Mouse (Mus musculus): Measurements from ENCODE around the gene Fam204a. TPM values are rescaled to one million over a fixed set of nuclear protein-coding genes. Genes with fewer than 3 reads are reported as not detected.

The Fam204a gene
- polyA plus RNA-seq (2016; fragmentation: Nextera tagmentation; extraction: Ambion mirVana), result 64.9 and 72.6 TPM in 2 replicates

GRCm38 (mm10) chr19:60225899-60226844 is at the start of gene Fam204a:
Gene Fam204a (minus strand): TSS chr19:60226701.
- H3K36me3 ChIP-seq, result no peaks in the 10 kb centered on the region
- H3K9ac ChIP-seq, result peak within 1 kb of the TSS; percentile 89
- peaks cover 9% of the 10 kb centered on the region for H3K4me1 ChIP-seq
- H3K27me3 ChIP-seq, result 0 out of 2 replicates have a peak, but pooled peaks cover under 1% of the 10 kb centered on the region
- peak within 1 kb of the TSS; percentile 99 for H3K27ac ChIP-seq
- peak within 1 kb of the TSS; percentile 48 for H3K4me2 ChIP-seq (replicated peaks)
- ATAC-seq (ENCODE audit: insufficient number of reproducible peaks, insufficient read depth, low FRiP score, low TSS enrichment), result peak; percentile 99
- under 1% methylated on average over 68 of the region's 68 CpGs for WGBS
- H3K4me3 ChIP-seq, result peak within 1 kb of the TSS; percentile 88
- H3K9me3 ChIP-seq, result no peaks in the 10 kb centered on the region

- H3K4me1 ChIP-seq, result no peaks in the 10 kb centered on the region
- 74% methylated on average over 1 of the region's 1 CpGs for WGBS
- no peak overlapping the region for H3K27ac ChIP-seq
These were observed 39.3 kb upstream of the Fam204a start for GRCm38 (mm10) chr19:60265789-60266188.

GRCm38 (mm10) chr19:60260689-60261088 is 34.2 kb upstream of the Fam204a start:
- Histone ChIP-seq H3K9me3 (no peaks in the 10 kb centered on the region), H3K27me3 (no peaks in the 10 kb centered on the region), H3K4me3 (no peak overlapping the region), H3K4me1 (no peaks in the 10 kb centered on the region), H3K9ac (no peak overlapping the region), H3K36me3 (no peaks in the 10 kb centered on the region), H3K27ac (no peak overlapping the region), H3K4me2 (replicated peaks) (no peak overlapping the region)
- no peak for ATAC-seq (ENCODE audit: insufficient number of reproducible peaks, insufficient read depth, low FRiP score, low TSS enrichment)
- WGBS, result 92% methylated on average over 5 of the region's 5 CpGs

More at GRCm38 (mm10) chr19:60265789-60266188, 39.3 kb upstream of the Fam204a start:
- H3K27me3 ChIP-seq, result no peaks in the 10 kb centered on the region
- no peaks in the 10 kb centered on the region for H3K36me3 ChIP-seq
- H3K4me2 ChIP-seq (replicated peaks), result no peak overlapping the region
- H3K4me3 ChIP-seq, result no peak overlapping the region
- ATAC-seq (ENCODE audit: insufficient number of reproducible peaks, insufficient read depth, low FRiP score, low TSS enrichment), result no peak
- no peak overlapping the region for H3K9ac ChIP-seq
- H3K9me3 ChIP-seq, result no peaks in the 10 kb centered on the region

- no peak for ATAC-seq (ENCODE audit: insufficient number of reproducible peaks, insufficient read depth, low FRiP score, low TSS enrichment)
- Histone ChIP-seq H3K4me2 (replicated peaks) (no peak overlapping the region), H3K9ac (no peak overlapping the region), H3K9me3 (no peaks in the 10 kb centered on the region), H3K27me3 (no peaks in the 10 kb centered on the region), H3K4me1 (no peaks in the 10 kb centered on the region), H3K27ac (no peak overlapping the region), H3K4me3 (no peak overlapping the region), H3K36me3 (no peaks in the 10 kb centered on the region)
- WGBS, result 32% methylated on average over 2 of the region's 2 CpGs
These were observed 25.5 kb upstream of the Fam204a start for GRCm38 (mm10) chr19:60252021-60252420.

- 74% methylated on average over 9 of the region's 9 CpGs for WGBS
These were observed 24.7 kb upstream of the Fam204a start for GRCm38 (mm10) chr19:60251197-60251596.

GRCm38 (mm10) chr19:60245250-60245649 is 18.7 kb upstream of the Fam204a start:
- Histone ChIP-seq H3K4me3 (no peak overlapping the region), H3K27me3 (no peaks in the 10 kb centered on the region), H3K27ac (no peak overlapping the region), H3K9me3 (no peaks in the 10 kb centered on the region), H3K36me3 (no peaks in the 10 kb centered on the region), H3K4me1 (no peaks in the 10 kb centered on the region), H3K4me2 (replicated peaks) (no peak overlapping the region), H3K9ac (no peak overlapping the region)
- WGBS, result 65% methylated on average over 3 of the region's 3 CpGs
- no peak for ATAC-seq (ENCODE audit: insufficient number of reproducible peaks, insufficient read depth, low FRiP score, low TSS enrichment)

More at GRCm38 (mm10) chr19:60251197-60251596, 24.7 kb upstream of the Fam204a start:
- H3K36me3 ChIP-seq, result no peaks in the 10 kb centered on the region
- no peak overlapping the region for H3K4me2 ChIP-seq (replicated peaks)
- no peaks in the 10 kb centered on the region for H3K4me1 ChIP-seq
- H3K27ac ChIP-seq, result no peak overlapping the region
- no peak for ATAC-seq (ENCODE audit: insufficient number of reproducible peaks, insufficient read depth, low FRiP score, low TSS enrichment)
- no peaks in the 10 kb centered on the region for H3K9me3 ChIP-seq
- H3K4me3 ChIP-seq, result no peak overlapping the region
- no peak overlapping the region for H3K9ac ChIP-seq
- H3K27me3 ChIP-seq, result no peaks in the 10 kb centered on the region

GRCm38 (mm10) chr19:60242620-60243019 is 16.1 kb upstream of the Fam204a start:
- H3K4me3 ChIP-seq, result no peak overlapping the region
- no peaks in the 10 kb centered on the region for H3K36me3 ChIP-seq
- H3K9ac ChIP-seq, result no peak overlapping the region
- H3K4me2 ChIP-seq (replicated peaks), result no peak overlapping the region
- H3K4me1 ChIP-seq, result no peaks in the 10 kb centered on the region
- WGBS, result 87% methylated on average over 7 of the region's 7 CpGs
- H3K27me3 ChIP-seq, result no peaks in the 10 kb centered on the region
- no peak for ATAC-seq (ENCODE audit: insufficient number of reproducible peaks, insufficient read depth, low FRiP score, low TSS enrichment)
- H3K9me3 ChIP-seq, result no peaks in the 10 kb centered on the region
- no peak overlapping the region for H3K27ac ChIP-seq

- ATAC-seq (ENCODE audit: insufficient number of reproducible peaks, insufficient read depth, low FRiP score, low TSS enrichment), result no peak
These were observed 15.6 kb upstream of the Fam204a start for GRCm38 (mm10) chr19:60241916-60242602.

GRCm38 (mm10) chr19:60231542-60231941 is 5.0 kb upstream of the Fam204a start:
- H3K4me1 ChIP-seq, result no peaks in the 10 kb centered on the region
- 74% methylated on average over 2 of the region's 2 CpGs for WGBS
- H3K27me3 ChIP-seq, result 0 out of 2 replicates have a peak, but pooled peaks cover 4% of the 10 kb centered on the region
- no peak overlapping the region for H3K4me2 ChIP-seq (replicated peaks)
- ATAC-seq (ENCODE audit: insufficient number of reproducible peaks, insufficient read depth, low FRiP score, low TSS enrichment), result no peak
- no peak overlapping the region for H3K27ac ChIP-seq
- no peak overlapping the region for H3K9ac ChIP-seq
- no peaks in the 10 kb centered on the region for H3K36me3 ChIP-seq
- H3K4me3 ChIP-seq, result no peak overlapping the region
- no peaks in the 10 kb centered on the region for H3K9me3 ChIP-seq

More at GRCm38 (mm10) chr19:60241916-60242602, 15.6 kb upstream of the Fam204a start:
- Histone ChIP-seq H3K36me3 (no peaks in the 10 kb centered on the region), H3K27me3 (no peaks in the 10 kb centered on the region), H3K27ac (no peak overlapping the region), H3K4me2 (replicated peaks) (no peak overlapping the region), H3K4me3 (no peak overlapping the region), H3K9me3 (no peaks in the 10 kb centered on the region), H3K4me1 (no peaks in the 10 kb centered on the region), H3K9ac (no peak overlapping the region)
- 75% methylated on average over 7 of the region's 7 CpGs for WGBS

- Histone ChIP-seq H3K27ac (no peak overlapping the region), H3K4me2 (replicated peaks) (peak overlapping the region; percentile 48), H3K4me1 (peaks cover 9% of the 10 kb centered on the region), H3K27me3 (0 out of 2 replicates have a peak, but pooled peaks cover 4% of the 10 kb centered on the region), H3K4me3 (peak overlapping the region; percentile 88; the same call in 1 of the 2 replicates), H3K9ac (no peak overlapping the region), H3K36me3 (no peaks in the 10 kb centered on the region), H3K9me3 (no peaks in the 10 kb centered on the region)
- ATAC-seq (ENCODE audit: insufficient number of reproducible peaks, insufficient read depth, low FRiP score, low TSS enrichment), result 0 out of 2 replicates have a peak, but pooled peaks have one; percentile 16
- 56% methylated on average over 8 of the region's 8 CpGs for WGBS
These were observed 339 bp upstream of the Fam204a start for GRCm38 (mm10) chr19:60226845-60227235.

GRCm38 (mm10) chr19:60219395-60219794 is 7.1 kb downstream of the Fam204a start:
- H3K36me3 ChIP-seq, result peaks cover 5% of the 10 kb centered on the region; the same call in 1 of the 2 replicates
- peaks cover 10% of the 10 kb centered on the region; the same call in 1 of the 2 replicates for H3K4me1 ChIP-seq
- no peak overlapping the region for H3K27ac ChIP-seq
- no peak overlapping the region for H3K4me2 ChIP-seq (replicated peaks)
- H3K9ac ChIP-seq, result no peak overlapping the region
- no peak for ATAC-seq (ENCODE audit: insufficient number of reproducible peaks, insufficient read depth, low FRiP score, low TSS enrichment)
- no peaks in the 10 kb centered on the region for H3K27me3 ChIP-seq
- H3K9me3 ChIP-seq, result no peaks in the 10 kb centered on the region
- WGBS, result 86% methylated on average over 7 of the region's 7 CpGs
- no peak overlapping the region for H3K4me3 ChIP-seq
